ENCODE assay signal across 25 mouse cellular contexts in the genomic region with DNA sequence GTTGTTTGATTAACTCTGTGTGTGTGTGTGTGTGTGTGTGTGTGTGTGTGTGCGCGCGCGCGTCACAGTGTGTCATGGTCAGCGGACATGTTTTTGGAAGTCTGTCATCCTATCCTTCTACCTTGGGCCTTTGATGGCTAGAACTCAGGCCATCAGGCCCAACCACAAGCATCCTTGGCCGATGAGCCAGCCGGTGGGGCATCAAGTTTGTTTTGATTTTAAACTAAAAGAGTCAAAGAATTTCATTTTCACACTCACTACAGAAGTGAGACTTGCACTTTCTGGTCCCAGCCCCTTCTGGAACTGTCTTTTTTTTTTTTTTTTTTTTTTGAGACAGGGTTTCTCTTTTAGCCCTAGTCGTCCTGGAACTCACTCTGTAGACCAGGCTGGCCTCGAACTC. TPM values are rescaled to one million over a fixed set of nuclear protein-coding genes. Genes with fewer than 3 reads are reported as not detected.
DNase-seq lines count a peak whose midpoint lies in the region; ATAC-seq and TF ChIP-seq lines count a peak whose summit lies in the region.
"Had no signal": no experiment of that assay in that cellular context is flagged by ENCODE, and none has a peak within 500 bp of the region (broad histone marks: within the 10 kb centered on the region; RNA-seq: fewer than 3 reads in every experiment).

No protein-coding gene starts in this region.

- H3K27ac ChIP-seq in layer of hippocampus, adult 2 months = 0 out of 2 replicates have a peak overlapping the region, but pooled peaks have one; percentile 93
- H3K27ac ChIP-seq in ES-Bruce4 (ENCODE audit: insufficient read depth, low read length) (peak overlapping the region; percentile 27; the same call in 1 of the 2 replicates), macrophage (peak overlapping the region; percentile 78)
- no peak overlapping the region for H3K27ac ChIP-seq in hindbrain, postnatal 0 days
- H3K27ac ChIP-seq: embryonic facial prominence, embryonic 13.5 days; heart, embryonic 15.5 days had no signal

- peaks cover 7% of the 10 kb centered on the region for H3K4me1 ChIP-seq in ES-Bruce4 (ENCODE audit: control insufficient read depth, insufficient read depth, low read length)
- no peaks in the 10 kb centered on the region for H3K4me1 ChIP-seq in hindbrain, postnatal 0 days (ENCODE audit: insufficient read depth, low read length)

- peaks cover 94% of the 10 kb centered on the region for H3K79me2 ChIP-seq in macrophage (ENCODE audit: inconsistent target)

- no peak overlapping the region for H3K4me3 ChIP-seq in layer of hippocampus, adult 2 months
- H3K4me3 ChIP-seq in ES-Bruce4 (ENCODE audit: low read depth, low read length) (no peak overlapping the region), macrophage (ENCODE audit: inconsistent target) (no peak overlapping the region)
- no peak overlapping the region for H3K4me3 ChIP-seq in hindbrain, postnatal 0 days (ENCODE audit: low read length)
- H3K4me3 ChIP-seq: embryonic facial prominence, embryonic 13.5 days; heart, embryonic 15.5 days; limb, embryonic 15.5 days had no signal

- TF ChIP-seq EP300 in ES-Bruce4 (IDR thresholded peaks at IDR 0.05; ENCODE audit: insufficient read depth, low read depth, low read length) = no peak

- H3K4me2 ChIP-seq in hindbrain, postnatal 0 days (ENCODE audit: low read depth, low read length) = no peak overlapping the region
- H3K4me2 ChIP-seq: embryonic facial prominence, embryonic 13.5 days; heart, embryonic 15.5 days; limb, embryonic 15.5 days had no signal

- TF ChIP-seq CTCF in layer of hippocampus, adult 2 months (conservative IDR thresholded peaks at IDR 0.05) = no peak
- no peak for TF ChIP-seq CTCF in ES-Bruce4 (IDR thresholded peaks at IDR 0.05; ENCODE audit: low read depth, low read length)
- no peak for TF ChIP-seq CTCF in hindbrain, postnatal 0 days (IDR thresholded peaks at IDR 0.05; ENCODE audit: low read depth)

- no peak overlapping the region for H3K9ac ChIP-seq in ES-Bruce4 (ENCODE audit: low read depth, poor library complexity, severe bottlenecking)
- H3K9ac ChIP-seq in hindbrain, postnatal 0 days (replicated peaks; ENCODE audit: low read length) = no peak overlapping the region
- H3K9ac ChIP-seq: heart, embryonic 15.5 days; limb, embryonic 15.5 days had no signal

- WGBS in macrophage (ENCODE audit: missing documents) = 87% methylated on average over 10 of the region's 10 CpGs
- WGBS in hindbrain, postnatal 0 days = 97% methylated on average over 10 of the region's 10 CpGs

- no peak for TF ChIP-seq POLR2A in ES-Bruce4 (IDR thresholded peaks at IDR 0.05; ENCODE audit: insufficient read depth, low read length)

- no peak for ATAC-seq in hindbrain, postnatal 0 days
- ATAC-seq: forebrain, embryonic 14.5 days; midbrain, embryonic 16.5 days had no signal

- no peak for DNase-seq in layer of hippocampus, adult 2 months (ENCODE audit: low spot score in 2 of 2)
- DNase-seq in layer of hippocampus, adult 9-11 months = no peak
- peak; percentile 78 for DNase-seq in 3134 (ENCODE audit: extremely low read depth, insufficient read length, low spot score)
- DNase-seq in hindbrain, postnatal 0 days (ENCODE audit: low spot score) = no peak
- DNase-seq in MN1 (ENCODE audit: low spot score) = no peak
- DNase-seq: gastrocnemius, postnatal 36 days; right cerebral cortex, postnatal 25 days; thymus, postnatal 36 days had no signal

- H3K9me3 ChIP-seq in ES-Bruce4 (replicated peaks; ENCODE audit: control insufficient read depth, insufficient read depth, low read length, poor library complexity, severe bottlenecking) = no peaks in the 10 kb centered on the region
- no peaks in the 10 kb centered on the region for H3K9me3 ChIP-seq in hindbrain, postnatal 0 days (ENCODE audit: low read length)
- H3K9me3 ChIP-seq: embryonic facial prominence, embryonic 13.5 days; heart, embryonic 15.5 days; limb, embryonic 15.5 days; megakaryocyte, embryonic 14.5 days had no signal

- H3K36me3 ChIP-seq in ES-Bruce4 (ENCODE audit: control insufficient read depth, insufficient read depth, low read length, poor library complexity, severe bottlenecking) (no peaks in the 10 kb centered on the region), macrophage (ENCODE audit: inconsistent target) (peaks cover 11% of the 10 kb centered on the region)
- no peaks in the 10 kb centered on the region; the same call in 1 of the 2 replicates for H3K36me3 ChIP-seq in hindbrain, postnatal 0 days (ENCODE audit: insufficient read depth, low read length)

- no peaks in the 10 kb centered on the region for H3K27me3 ChIP-seq in ES-Bruce4 (ENCODE audit: control insufficient read depth, insufficient read depth, low read length, poor library complexity, severe bottlenecking)
- H3K27me3 ChIP-seq in hindbrain, postnatal 0 days (ENCODE audit: insufficient read depth, low read length) = no peaks in the 10 kb centered on the region
- H3K27me3 ChIP-seq: embryonic facial prominence, embryonic 13.5 days; heart, embryonic 15.5 days; limb, embryonic 15.5 days; megakaryocyte, embryonic 14.5 days had no signal

RNA-seq across cellular contexts. Expression of gene Aldh2, which starts 8.6 kb away (rescaled TPM):
- 100 to 1,000 TPM; 125 to 134 TPM for total RNA-seq in layer of hippocampus, adult 2 months (2021)
- 160 and 180 TPM in 2 replicates for polyA plus RNA-seq in ES-Bruce4 (2011; ENCODE audit: insufficient read depth, insufficient read length, low read depth, missing spikeins)
- total RNA-seq in macrophage (2018; cell fraction: chromatin; rRNA removed) = 100 to 1,000 TPM in 12 of 26 experiments, 10 to 100 TPM in 14; 16.2 to 301 (median 89.5) TPM
- 100 to 1,000 TPM; 255 to 881 (median 507) TPM for total RNA-seq in macrophage (2018; cell fraction: cytosol; rRNA removed)
- 100 to 1,000 TPM in 24 of 26 experiments, 10 to 100 TPM in 2; 77.6 to 391 (median 161) TPM for total RNA-seq in macrophage (2018; cell fraction: nucleus; rRNA removed)
- 566 to 1,134 TPM (median 980 TPM) in 3 replicates for polyA plus RNA-seq in macrophage (2018)
- total RNA-seq in hindbrain, postnatal 0 days (2014; rRNA removed) = 87.7 and 106 TPM in 2 replicates
- 150 and 157 TPM in 2 replicates for polyA plus RNA-seq in hindbrain, postnatal 0 days (2015; fragmentation: Nextera tagmentation; extraction: Ambion mirVana)

RNA-seq across cellular contexts. Expression of gene Acad12, which starts 33.7 kb away (rescaled TPM):
- 1 to 10 TPM; 5.5 to 6.8 TPM for total RNA-seq in layer of hippocampus, adult 2 months (2021)
- 5.8 and 6.3 TPM in 2 replicates for polyA plus RNA-seq in ES-Bruce4 (2011; ENCODE audit: insufficient read depth, insufficient read length, low read depth, missing spikeins)
- total RNA-seq in macrophage (2018; cell fraction: chromatin; rRNA removed) = 10 to 100 TPM in 13 of 26 experiments, 1 to 10 TPM in 13; 1.2 to 35.3 (median 10.2) TPM
- total RNA-seq in macrophage (2018; cell fraction: cytosol; rRNA removed) = 10 to 100 TPM in 7 of 26 experiments, 1 to 10 TPM in 19; 3.9 to 16.8 (median 8.9) TPM
- 10 to 100 TPM in 7 of 26 experiments, 1 to 10 TPM in 19; 1.4 to 26.2 (median 6.9) TPM for total RNA-seq in macrophage (2018; cell fraction: nucleus; rRNA removed)
- polyA plus RNA-seq in macrophage (2018) = 6.2 to 10.9 TPM (median 7.4 TPM) in 3 replicates
- 1.7 and 3.7 TPM in 2 replicates for total RNA-seq in hindbrain, postnatal 0 days (2014; rRNA removed)
- 1.6 and 2.2 TPM in 2 replicates for polyA plus RNA-seq in hindbrain, postnatal 0 days (2015; fragmentation: Nextera tagmentation; extraction: Ambion mirVana)

RNA-seq across cellular contexts. Expression of gene Mapkapk5, which starts 39.3 kb away (rescaled TPM):
- total RNA-seq in layer of hippocampus, adult 2 months (2021) = 10 to 100 TPM; 68.1 to 76.2 TPM
- 74.4 and 75.2 TPM in 2 replicates for polyA plus RNA-seq in ES-Bruce4 (2011; ENCODE audit: insufficient read depth, insufficient read length, low read depth, missing spikeins)
- 100 to 1,000 TPM in 21 of 26 experiments, 10 to 100 TPM in 5; 56.6 to 217 (median 135) TPM for total RNA-seq in macrophage (2018; cell fraction: chromatin; rRNA removed)
- 10 to 100 TPM; 47.7 to 81.1 (median 59.5) TPM for total RNA-seq in macrophage (2018; cell fraction: cytosol; rRNA removed)
- total RNA-seq in macrophage (2018; cell fraction: nucleus; rRNA removed) = 10 to 100 TPM; 38.5 to 94.3 (median 69.0) TPM
- 51.6 to 103 TPM (median 67.2 TPM) in 3 replicates for polyA plus RNA-seq in macrophage (2018)
- 51.0 and 57.6 TPM in 2 replicates for total RNA-seq in hindbrain, postnatal 0 days (2014; rRNA removed)
- 43.1 and 46.1 TPM in 2 replicates for polyA plus RNA-seq in hindbrain, postnatal 0 days (2015; fragmentation: Nextera tagmentation; extraction: Ambion mirVana)

RNA-seq across cellular contexts. Expression of gene Adam1a, which starts 39.7 kb away (rescaled TPM):
- 10 to 100 TPM; 17.7 to 22.9 TPM for total RNA-seq in layer of hippocampus, adult 2 months (2021)
- polyA plus RNA-seq in ES-Bruce4 (2011; ENCODE audit: insufficient read depth, insufficient read length, low read depth, missing spikeins) (2.3 TPM in 2 replicates), macrophage (2018) (0.40 to 1.5 TPM (median 0.95 TPM) in 3 replicates)
- total RNA-seq in macrophage (2018; cell fraction: chromatin; rRNA removed) = 10 to 100 TPM in 24 of 26 experiments, 1 to 10 TPM in 2; 7.8 to 42.6 (median 23.9) TPM
- total RNA-seq in macrophage (2018; cell fraction: cytosol; rRNA removed) = 1 to 10 TPM in 4 of 26 experiments, under 1 TPM in 22; 0.09 to 1.9 (median 0.30) TPM
- total RNA-seq in macrophage (2018; cell fraction: nucleus; rRNA removed) = 10 to 100 TPM in 17 of 26 experiments, 1 to 10 TPM in 9; 6.1 to 29.4 (median 13.1) TPM
- total RNA-seq in hindbrain, postnatal 0 days (2014; rRNA removed) = 8.5 and 14.4 TPM in 2 replicates
- polyA plus RNA-seq in hindbrain, postnatal 0 days (2015; fragmentation: Nextera tagmentation; extraction: Ambion mirVana) = 1.3 and 1.4 TPM in 2 replicates

RNA-seq across cellular contexts. Expression of gene Gm42878, which starts 39.7 kb away (rescaled TPM):
- not detected for total RNA-seq in layer of hippocampus, adult 2 months (2021)
- polyA plus RNA-seq in ES-Bruce4 (2011; ENCODE audit: insufficient read depth, insufficient read length, low read depth, missing spikeins) (not detected in 2 replicates), macrophage (2018) (0.11 to 0.26 TPM in 2 of 3 replicates, not detected in the other)
- total RNA-seq in macrophage (2018; cell fraction: chromatin; rRNA removed) = 1 to 10 TPM in 12 of 26 experiments, not detected in 14; 1.2 to 5.3 (median 1.9) TPM
- under 1 TPM in 14 of 26 experiments, not detected in 12; 0.07 to 0.77 (median 0.18) TPM for total RNA-seq in macrophage (2018; cell fraction: cytosol; rRNA removed)
- 1 to 10 TPM in 4 of 26 experiments, under 1 TPM in 3, not detected in 19; 0.83 to 2.1 (median 1.0) TPM for total RNA-seq in macrophage (2018; cell fraction: nucleus; rRNA removed)
- not detected in 2 replicates for total RNA-seq in hindbrain, postnatal 0 days (2014; rRNA removed)
- polyA plus RNA-seq in hindbrain, postnatal 0 days (2015; fragmentation: Nextera tagmentation; extraction: Ambion mirVana) = not detected in 2 replicates
- total RNA-seq: gastrocnemius, postnatal 36 days; heart, adult 8-10 months; hematopoietic stem cell, adult 5-6 weeks; layer of hippocampus, postnatal 25 days; left cerebral cortex, postnatal 10 days had no signal
- polyA plus RNA-seq: embryonic facial prominence, embryonic 13.5 days; forebrain, embryonic 14.5 days; heart, embryonic 15.5 days; hindbrain, embryonic 16.5 days; intestine, postnatal 0 days; kidney, embryonic 16.5 days; limb, embryonic 15.5 days; lung, embryonic 16.5 days; midbrain, embryonic 16.5 days; stomach, postnatal 0 days had no signal
